Mouse (Mus musculus) small intestine, adult 2 months (tissue): ENCODE measurements around the gene Larp7.

ENCODE experiments used
- CTCF ChIP-seq: fragments of 200-500 bp; IDR thresholded peaks from 2 replicates; pipeline ENCODE4 v1.5.1; 2012; ENCODE audit warnings: low read depth, mild to moderate bottlenecking, control low read depth, inconsistent platforms, low read length, moderate library complexity, mixed read lengths; ENCODE audit not compliant: insufficient replicate concordance, insufficient read length; ENCODE audit errors: extremely low read depth
- POLR2A ChIP-seq: fragments of 200-500 bp; IDR thresholded peaks from 2 replicates; pipeline ENCODE4 v1.6.1; 2012; ENCODE audit warnings: low read depth, mild to moderate bottlenecking, control low read depth, inconsistent platforms, low read length, moderate library complexity

- no peak for TF ChIP-seq CTCF
- TF ChIP-seq POLR2A = no peak
Measured at GRCm38 (mm10) chr3:127487302-127487701, 65.8 kb downstream of the Larp7 start.
